In genomic region chr12:79781788-79782187, GRCm38 (mm10) we compare ENCODE assay signal across 20 mouse cellular contexts.
DNase-seq lines count a peak whose midpoint lies in the region; ATAC-seq and TF ChIP-seq lines count a peak whose summit lies in the region.
"Had no signal": no experiment of that assay in that cellular context is flagged by ENCODE, and none has a peak within 500 bp of the region (broad histone marks: within the 10 kb centered on the region; RNA-seq: fewer than 3 reads in every experiment).

No protein-coding gene starts in this region.

- H3K4me2 ChIP-seq in forebrain, postnatal 0 days (ENCODE audit: low read depth), result no peak overlapping the region
- H3K4me2 ChIP-seq in forebrain, embryonic 13.5 days, result no peak overlapping the region
- no peak overlapping the region for H3K4me2 ChIP-seq in midbrain, postnatal 0 days (ENCODE audit: low read depth, low read length, poor library complexity, severe bottlenecking)
- H3K4me2 ChIP-seq: heart, embryonic 15.5 days; lung, embryonic 15.5 days had no signal

- 86% methylated on average over 5 of the region's 5 CpGs for WGBS in forebrain, postnatal 0 days
- 89% methylated on average over 5 of the region's 5 CpGs for WGBS in forebrain, embryonic 13.5 days
- WGBS in midbrain, postnatal 0 days, result 86% methylated on average over 5 of the region's 5 CpGs
- 84% methylated on average over 5 of the region's 5 CpGs for WGBS in midbrain, embryonic 10.5 days

- no peak overlapping the region for H3K27ac ChIP-seq in forebrain, postnatal 0 days (ENCODE audit: low read depth, low read length)
- H3K27ac ChIP-seq in forebrain, embryonic 13.5 days, result no peak overlapping the region
- H3K27ac ChIP-seq in layer of hippocampus, adult 2 months, result no peak overlapping the region
- H3K27ac ChIP-seq in midbrain, postnatal 0 days (ENCODE audit: low read depth, low read length), result no peak overlapping the region
- H3K27ac ChIP-seq in midbrain, embryonic 10.5 days (replicated peaks), result no peak overlapping the region
- H3K27ac ChIP-seq: lung, embryonic 15.5 days had no signal

- no peak for ATAC-seq in forebrain, postnatal 0 days
- ATAC-seq in forebrain, embryonic 13.5 days, result no peak
- ATAC-seq in midbrain, postnatal 0 days (ENCODE audit: low FRiP score), result no peak
- ATAC-seq: Patski had no signal

- H3K4me3 ChIP-seq in forebrain, postnatal 0 days (ENCODE audit: low read depth, low read length), result no peak overlapping the region
- no peak overlapping the region for H3K4me3 ChIP-seq in forebrain, embryonic 13.5 days
- no peak overlapping the region for H3K4me3 ChIP-seq in layer of hippocampus, adult 2 months
- no peak overlapping the region for H3K4me3 ChIP-seq in midbrain, postnatal 0 days (ENCODE audit: low read depth, low read length)
- H3K4me3 ChIP-seq in midbrain, embryonic 10.5 days, result no peak overlapping the region
- H3K4me3 ChIP-seq: forebrain, embryonic 10.5 days; heart, embryonic 15.5 days; lung, embryonic 15.5 days had no signal

- no peaks in the 10 kb centered on the region for H3K9me3 ChIP-seq in forebrain, postnatal 0 days (ENCODE audit: low read length)
- H3K9me3 ChIP-seq in forebrain, embryonic 13.5 days (replicated peaks), result peaks cover 8% of the 10 kb centered on the region
- H3K9me3 ChIP-seq in midbrain, postnatal 0 days (ENCODE audit: low read length), result no peaks in the 10 kb centered on the region
- H3K9me3 ChIP-seq in midbrain, embryonic 10.5 days (replicated peaks), result peaks cover 10% of the 10 kb centered on the region; the same call in 1 of the 2 replicates
- H3K9me3 ChIP-seq: heart, embryonic 15.5 days had no signal

- H3K9ac ChIP-seq in forebrain, postnatal 0 days, result no peak overlapping the region
- H3K9ac ChIP-seq in forebrain, embryonic 13.5 days, result no peak overlapping the region
- no peak overlapping the region for H3K9ac ChIP-seq in midbrain, postnatal 0 days (replicated peaks; ENCODE audit: low read length, poor library complexity, severe bottlenecking)
- H3K9ac ChIP-seq: heart, embryonic 15.5 days; lung, embryonic 15.5 days had no signal

- no peaks in the 10 kb centered on the region for H3K4me1 ChIP-seq in forebrain, postnatal 0 days (ENCODE audit: insufficient read depth)
- no peaks in the 10 kb centered on the region for H3K4me1 ChIP-seq in forebrain, embryonic 13.5 days
- no peaks in the 10 kb centered on the region for H3K4me1 ChIP-seq in midbrain, postnatal 0 days (ENCODE audit: insufficient read depth, low read length)
- H3K4me1 ChIP-seq in midbrain, embryonic 10.5 days, result peaks cover 14% of the 10 kb centered on the region
- H3K4me1 ChIP-seq: heart, embryonic 15.5 days had no signal

- no peaks in the 10 kb centered on the region for H3K27me3 ChIP-seq in forebrain, postnatal 0 days (ENCODE audit: insufficient read depth, low read length)
- H3K27me3 ChIP-seq in forebrain, embryonic 13.5 days, result no peaks in the 10 kb centered on the region
- H3K27me3 ChIP-seq in midbrain, postnatal 0 days (ENCODE audit: insufficient read depth, low read length), result no peaks in the 10 kb centered on the region
- H3K27me3 ChIP-seq in midbrain, embryonic 10.5 days (ENCODE audit: low read depth, poor library complexity, severe bottlenecking), result no peaks in the 10 kb centered on the region
- H3K27me3 ChIP-seq: heart, embryonic 15.5 days; lung, embryonic 15.5 days; Patski had no signal

- H3K36me3 ChIP-seq in forebrain, postnatal 0 days (ENCODE audit: insufficient read depth), result no peaks in the 10 kb centered on the region
- no peaks in the 10 kb centered on the region for H3K36me3 ChIP-seq in forebrain, embryonic 13.5 days (ENCODE audit: poor library complexity, severe bottlenecking)
- no peaks in the 10 kb centered on the region for H3K36me3 ChIP-seq in midbrain, postnatal 0 days (ENCODE audit: insufficient read depth, low read length)
- H3K36me3 ChIP-seq in midbrain, embryonic 10.5 days, result peaks cover 7% of the 10 kb centered on the region
- H3K36me3 ChIP-seq: heart, embryonic 15.5 days; lung, embryonic 15.5 days had no signal

- DNase-seq in forebrain, postnatal 0 days, result no peak
- DNase-seq in layer of hippocampus, adult 2 months (ENCODE audit: low spot score in 2 of 2), result no peak
- no peak for DNase-seq in layer of hippocampus, adult 11-12 months (ENCODE audit: low spot score)
- no peak for DNase-seq in midbrain, postnatal 0 days (ENCODE audit: low spot score)
- no peak for DNase-seq in midbrain, embryonic 10.5 days (ENCODE audit: low spot score)
- no peak for DNase-seq in ovary, postnatal 14 days (ENCODE audit: low spot score)
- DNase-seq in right cerebral cortex, adult 2 months (ENCODE audit: low spot score in 2 of 2), result no peak
- DNase-seq: adrenal gland, postnatal 25 days; cerebellum, adult 18-20 months; cerebellum, postnatal 36 days; gastrocnemius, postnatal 10 days; heart, adult 11 months; kidney, adult 8-10 months; kidney, postnatal 4 days; midbrain, embryonic 14.5 days had no signal

- TF ChIP-seq CTCF in forebrain, postnatal 0 days (IDR thresholded peaks at IDR 0.05; ENCODE audit: low read depth), result peak; percentile 31; the same call in 1 of the 2 replicates
- TF ChIP-seq CTCF in layer of hippocampus, adult 2 months (conservative IDR thresholded peaks at IDR 0.05), result peak; percentile 42
- TF ChIP-seq CTCF in midbrain, postnatal 0 days (IDR thresholded peaks at IDR 0.05), result peak; percentile 45
